Comparison of ENCODE assay signal across 24 mouse cellular contexts in the genomic region with DNA sequence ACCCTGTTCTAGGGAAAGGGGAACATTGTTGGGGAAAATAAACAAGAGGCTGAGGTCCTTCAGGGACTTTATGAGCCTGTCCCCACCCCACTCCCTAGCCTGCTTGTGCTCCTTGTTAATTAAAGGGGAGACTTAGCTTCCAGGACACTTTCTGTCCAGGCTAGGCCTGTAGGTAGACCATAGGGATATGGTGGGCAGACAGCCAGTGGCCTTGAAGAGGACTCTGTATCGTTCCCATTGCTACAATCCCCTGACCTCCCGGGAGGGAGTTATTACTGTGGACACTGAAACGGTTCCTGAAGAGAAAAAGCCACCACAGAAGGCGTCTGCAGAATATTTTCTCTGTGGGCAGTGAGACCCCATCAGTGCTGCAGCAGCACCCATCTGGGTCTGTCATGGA. TPM values are rescaled to one million over a fixed set of nuclear protein-coding genes. Genes with fewer than 3 reads are reported as not detected.
"Had no signal": no experiment of that assay in that cellular context is flagged by ENCODE, and none has a peak within 500 bp of the region (broad histone marks: within the 10 kb centered on the region; RNA-seq: fewer than 3 reads in every experiment).

No protein-coding gene starts in this region.

- DNase-seq: heart, postnatal 10 days; heart, postnatal 14 days; heart, postnatal 36 days; heart, postnatal 4 days; kidney, adult 11 months; kidney, adult 18-20 months; kidney, adult 2 months; kidney, adult 8-10 months; kidney, adult 9 months; kidney, postnatal 10 days; kidney, postnatal 14 days; kidney, postnatal 25 days; kidney, postnatal 36 days; kidney, postnatal 4 days; layer of hippocampus, adult 9-11 months; layer of hippocampus, postnatal 36 days had no signal

RNA-seq across cellular contexts. Expression of gene Rspo4, which starts 27.1 kb away (rescaled TPM):
- total RNA-seq: heart, postnatal 10 days; heart, postnatal 14 days; heart, postnatal 25 days; heart, postnatal 36 days; heart, postnatal 4 days; hematopoietic stem cell, adult 5-6 weeks; layer of hippocampus, adult 18-20 months; layer of hippocampus, adult 2 months; layer of hippocampus, adult 8-10 months; layer of hippocampus, postnatal 10 days; layer of hippocampus, postnatal 14 days; layer of hippocampus, postnatal 25 days; layer of hippocampus, postnatal 36 days had no signal
